Mouse (Mus musculus) hindbrain, embryonic 11.5 days (tissue): Measurements from ENCODE around the gene Serpina10. TPM values are rescaled to one million over a fixed set of nuclear protein-coding genes. Genes with fewer than 3 reads are reported as not detected.

Source experiments
- ATAC-seq: fragments of 200-750 bp; cut with Nextera tagmentation; 2 replicates; pipeline ENCODE4 v1.8.0; 2017; ENCODE audit warnings: mild to moderate bottlenecking, moderate TSS enrichment, moderate library complexity; ENCODE audit not compliant: low FRiP score
- DNase-seq: peaks from one replicate; pipeline ENCODE4 v3.0.0-alpha.2; 2015; ENCODE audit warnings: low spot score
- H3K27ac ChIP-seq: fragments of 300-500 bp; sonication (generic); 2 replicates; pipeline ENCODE4 v1.5.1; 2014; ENCODE audit warnings: mild to moderate bottlenecking, low read depth, low read length
- H3K27me3 ChIP-seq: fragments of 300-500 bp; sonication (generic); 2 replicates; pipeline ENCODE4 v1.6.1; 2014; ENCODE audit warnings: mild to moderate bottlenecking, low read length, moderate library complexity, mixed read lengths; ENCODE audit not compliant: control insufficient read depth, insufficient read depth
- H3K36me3 ChIP-seq: fragments of 300-500 bp; sonication (generic); 2 replicates; pipeline ENCODE4 v1.6.1; 2014; ENCODE audit warnings: mild to moderate bottlenecking, low read length, moderate library complexity, mixed read lengths; ENCODE audit not compliant: control insufficient read depth, insufficient read depth
- H3K4me1 ChIP-seq: fragments of 300-500 bp; sonication (generic); replicated peaks from 2 replicates; pipeline ENCODE4 v1.6.1; 2014; ENCODE audit warnings: low read length, mixed read lengths; ENCODE audit not compliant: control insufficient read depth, insufficient read depth
- H3K4me2 ChIP-seq: fragments of 300-500 bp; sonication (generic); replicated peaks from 2 replicates; pipeline ENCODE4 v1.6.1; 2014; ENCODE audit warnings: mild to moderate bottlenecking, low read depth, low read length
- H3K4me3 ChIP-seq: fragments of 300-500 bp; sonication (generic); 2 replicates; pipeline ENCODE4 v1.5.1; 2014; ENCODE audit warnings: low read depth, low read length
- H3K9ac ChIP-seq: fragments of 300-500 bp; sonication (generic); 2 replicates; pipeline ENCODE4 v1.6.1; 2014; ENCODE audit warnings: low read depth, low read length
- H3K9me3 ChIP-seq: fragments of 300-500 bp; sonication (generic); 2 replicates; pipeline ENCODE4 v1.6.1; 2016; ENCODE audit warnings: low read length; ENCODE audit not compliant: control insufficient read depth
- WGBS: fragments of 180-500 bp; shearing (Covaris S2); extraction: QIAGEN DNeasy Blood & Tissue Kit; methylation state at CpG from one replicate; pipeline ENCODE4 v1.1.7; 2014; 5-methylcytosine and 5-hydroxymethylcytosine counted together
- polyA plus RNA-seq: library from polyadenylated mRNA; unstranded; fragments of >200 nt; fragmentation: Nextera tagmentation; extraction: Ambion mirVana; gene quantifications from 2 replicates; pipeline ENCODE4 v1.2.1, GENCODE M21; 2014

The Serpina10 gene
- polyA plus RNA-seq, 1 experiment from 2014 or later: 0.15 TPM

- Histone ChIP-seq H3K27ac (no peak overlapping the region), H3K9ac (no peak overlapping the region), H3K9me3 (no peaks in the 10 kb centered on the region), H3K4me3 (no peak overlapping the region), H3K4me1 (no peaks in the 10 kb centered on the region), H3K4me2 (no peak overlapping the region), H3K36me3 (no peaks in the 10 kb centered on the region), H3K27me3 (no peaks in the 10 kb centered on the region)
- WGBS: 89% methylated on average over 5 of the region's 5 CpGs
- DNase-seq: no peak
- ATAC-seq: no peak
These were observed 28.8 kb upstream of the Serpina10 start for GRCm38 (mm10) chr12:103660076-103660475.

DNA sequence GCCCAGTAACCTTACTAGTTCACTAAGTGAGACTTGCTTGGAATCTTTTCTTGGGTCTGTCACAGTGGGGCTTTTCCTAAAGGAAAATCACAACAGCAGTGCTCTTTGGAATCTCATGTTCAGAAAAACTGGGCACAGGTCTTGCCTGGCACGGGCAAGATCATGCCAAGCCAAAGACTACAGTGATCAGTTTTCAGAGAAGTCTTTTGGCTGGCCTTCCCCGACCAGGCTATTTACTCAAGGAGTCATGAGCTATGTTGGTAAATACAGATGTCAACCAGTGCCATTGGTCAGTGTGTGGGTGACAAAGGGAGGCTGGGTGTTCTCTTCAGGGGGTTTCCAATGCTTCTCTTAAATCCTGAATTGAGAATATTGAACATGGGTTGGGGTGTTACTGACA, 27.9 kb upstream of the Serpina10 start:
- Histone ChIP-seq H3K27ac (no peak overlapping the region), H3K36me3 (no peaks in the 10 kb centered on the region), H3K4me2 (no peak overlapping the region), H3K4me1 (no peaks in the 10 kb centered on the region), H3K9me3 (no peaks in the 10 kb centered on the region), H3K4me3 (no peak overlapping the region), H3K27me3 (no peaks in the 10 kb centered on the region), H3K9ac (no peak overlapping the region)
- WGBS: 86% methylated on average over 2 of the region's 2 CpGs
- DNase-seq (no peak), ATAC-seq (no peak)

DNA sequence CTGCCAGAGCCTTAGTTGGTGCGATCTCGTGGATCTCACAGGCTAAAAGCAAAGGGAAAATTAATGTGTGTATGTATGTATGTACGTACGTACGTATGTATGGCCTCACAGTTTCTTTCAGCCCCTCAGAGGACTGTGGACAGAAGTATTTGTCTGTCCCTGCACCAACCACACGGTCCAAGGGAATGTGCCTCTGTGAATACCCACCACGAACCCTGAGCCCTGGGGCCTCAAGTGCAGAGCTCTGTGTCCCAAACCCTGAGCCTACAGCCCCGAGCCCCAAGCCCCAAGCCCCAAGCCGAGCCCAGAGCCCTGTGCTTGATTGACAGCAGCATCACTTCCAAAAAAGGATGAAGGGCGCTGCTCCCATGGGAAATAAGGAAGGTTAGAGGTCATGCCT, 26.7 kb upstream of the Serpina10 start:
- Histone ChIP-seq H3K27me3 (no peaks in the 10 kb centered on the region), H3K4me3 (no peak overlapping the region), H3K4me2 (no peak overlapping the region), H3K9ac (no peak overlapping the region), H3K9me3 (no peaks in the 10 kb centered on the region), H3K27ac (no peak overlapping the region), H3K4me1 (no peaks in the 10 kb centered on the region), H3K36me3 (no peaks in the 10 kb centered on the region)
- no peak for DNase-seq
- no peak for ATAC-seq
- WGBS: 86% methylated on average over 10 of the region's 10 CpGs

DNA sequence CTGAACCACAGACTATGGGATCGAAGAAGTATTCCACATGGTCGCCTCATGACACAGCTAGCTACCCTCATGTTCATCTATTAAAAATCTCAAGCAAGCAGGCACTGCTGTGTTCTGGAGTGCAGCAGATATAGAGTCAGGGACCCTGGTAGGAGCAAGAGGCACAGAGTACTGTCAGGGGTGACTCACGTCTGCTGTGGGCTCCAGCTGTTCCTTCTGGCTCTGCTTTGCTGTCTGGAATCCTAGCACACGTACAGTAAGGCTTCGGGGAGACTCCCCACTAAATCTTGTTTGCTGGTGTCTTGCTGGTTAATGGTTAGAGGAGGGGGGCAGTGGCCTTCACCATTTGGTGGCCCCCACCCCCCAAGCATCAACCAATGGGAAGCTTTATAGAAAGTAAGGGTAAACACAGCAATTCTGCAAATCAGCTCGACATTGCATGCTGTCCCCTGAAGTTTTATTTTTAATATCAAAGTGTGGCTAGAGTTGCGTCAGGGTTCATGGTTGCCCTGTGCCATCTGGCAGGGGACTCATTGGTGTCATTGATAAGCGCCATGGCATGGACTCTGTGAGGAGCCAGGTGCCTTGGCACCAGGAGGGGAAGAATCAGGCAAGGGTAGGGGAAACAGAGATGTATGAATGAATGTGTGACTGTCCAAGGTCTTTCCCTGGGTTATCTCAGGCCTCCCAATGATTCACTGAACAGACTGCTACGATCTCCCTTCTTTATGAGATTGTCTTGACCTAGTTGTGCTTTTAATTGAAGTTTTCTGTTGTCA, 25.8 kb upstream of the Serpina10 start, which contains the start of gene Serpina6:
Gene Serpina6 (minus strand): TSS at position 365 of the 779 bp plus-strand sequence.
- H3K4me3 ChIP-seq: no peak within 1 kb of the TSS
- H3K9me3 ChIP-seq: no peaks in the 10 kb centered on the region
- no peaks in the 10 kb centered on the region for H3K36me3 ChIP-seq
- DNase-seq (no peak), ATAC-seq (no peak)
- H3K27ac ChIP-seq: no peak within 1 kb of the TSS
- H3K27me3 ChIP-seq: no peaks in the 10 kb centered on the region
- H3K9ac ChIP-seq: no peak within 1 kb of the TSS
- 85% methylated on average over 9 of the region's 9 CpGs for WGBS
- no peak within 1 kb of the TSS for H3K4me2 ChIP-seq
- no peaks in the 10 kb centered on the region for H3K4me1 ChIP-seq

DNA sequence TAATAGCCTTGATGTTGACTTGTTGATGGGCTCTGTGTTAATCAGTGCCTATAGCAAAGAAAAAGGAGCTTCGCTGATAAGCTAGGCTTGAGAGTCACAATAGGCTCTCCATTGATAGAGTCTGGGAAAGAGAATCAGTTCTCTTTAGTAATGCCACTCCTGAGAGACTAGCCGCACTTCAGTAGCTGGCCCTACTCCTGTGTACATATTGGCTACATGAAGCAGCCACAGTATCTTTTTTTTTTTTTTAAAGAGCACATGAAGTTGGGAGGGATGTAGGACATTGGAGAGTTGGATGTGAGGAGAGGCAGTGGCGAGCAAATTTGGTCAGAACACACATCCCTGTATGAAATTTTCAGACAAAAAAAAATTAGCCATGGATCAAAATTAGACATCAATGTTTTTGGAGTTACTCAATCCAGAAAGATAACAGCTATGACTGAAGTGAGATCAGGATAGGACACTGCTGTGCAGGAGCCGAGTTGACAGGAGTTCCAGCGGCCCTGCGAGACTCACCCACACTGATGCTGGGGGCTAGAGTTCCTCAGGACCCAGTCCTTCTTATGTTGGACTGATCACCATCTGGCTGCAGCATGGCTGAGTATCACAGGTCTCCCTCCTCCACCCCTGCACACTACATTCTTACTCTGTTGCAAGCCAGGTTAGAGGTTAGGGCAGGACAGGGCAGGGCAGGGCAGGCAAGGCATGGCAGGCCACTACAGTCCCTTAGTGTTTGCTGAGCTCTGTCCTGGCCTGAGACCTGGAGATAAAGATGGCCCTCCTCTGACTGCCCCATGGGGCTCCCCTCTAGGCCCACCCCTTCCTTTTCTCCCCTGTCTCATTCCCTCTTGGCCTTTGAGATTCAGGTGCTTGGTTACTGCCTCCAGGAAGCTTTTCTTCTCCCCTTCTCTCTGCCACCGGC, 24.1 kb upstream of the Serpina10 start:
- no peak for DNase-seq
- H3K4me3 ChIP-seq: no peak overlapping the region
- no peak overlapping the region for H3K9ac ChIP-seq
- H3K4me2 ChIP-seq: no peak overlapping the region
- no peak for ATAC-seq
- WGBS: 89% methylated on average over 7 of the region's 7 CpGs
- no peak overlapping the region for H3K27ac ChIP-seq
- no peaks in the 10 kb centered on the region for H3K9me3 ChIP-seq
- H3K27me3 ChIP-seq: no peaks in the 10 kb centered on the region
- no peaks in the 10 kb centered on the region for H3K36me3 ChIP-seq
- no peaks in the 10 kb centered on the region for H3K4me1 ChIP-seq

DNA sequence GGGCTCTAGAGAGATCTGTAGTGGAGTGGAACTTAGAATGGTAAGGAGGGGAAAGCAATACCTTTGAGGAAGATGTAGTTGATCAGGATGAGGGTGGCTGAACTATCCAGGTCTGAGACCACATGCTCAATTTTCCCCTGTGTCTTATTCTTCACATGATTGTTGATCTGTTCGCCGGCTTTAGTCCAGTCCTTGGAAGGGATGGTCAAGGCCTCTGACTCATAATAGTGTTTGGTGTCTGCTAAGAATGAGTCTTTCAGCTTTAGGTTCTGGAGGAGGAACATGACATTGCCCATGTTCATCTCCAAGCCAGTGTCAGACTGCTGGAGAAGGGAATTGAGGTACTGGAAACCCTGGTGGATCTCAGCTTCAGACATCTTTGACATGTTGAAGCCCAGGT, 22.6 kb upstream of the Serpina10 start:
- no peaks in the 10 kb centered on the region for H3K4me1 ChIP-seq
- 97% methylated on average over 2 of the region's 2 CpGs for WGBS
- no peak overlapping the region for H3K4me2 ChIP-seq

DNA sequence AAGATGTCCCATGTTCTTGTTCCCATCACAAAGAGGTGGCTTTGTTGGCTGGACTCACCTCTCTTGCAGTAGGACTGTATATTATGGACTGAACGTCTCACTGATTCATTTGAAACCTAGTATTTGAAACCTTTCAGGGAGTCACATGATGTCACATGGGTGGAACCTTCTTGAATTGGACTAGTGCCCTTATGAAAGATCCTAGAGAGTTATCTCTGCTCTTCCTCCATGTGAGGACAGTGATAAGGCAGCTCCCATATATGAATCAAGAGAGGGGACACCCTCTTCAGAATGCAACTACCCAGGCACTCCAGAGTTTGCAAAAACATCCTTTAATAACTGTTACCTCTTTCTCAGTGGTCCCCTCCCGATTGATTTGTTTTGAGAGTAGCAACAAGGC, 15.1 kb upstream of the Serpina10 start:
- Histone ChIP-seq H3K36me3 (no peaks in the 10 kb centered on the region), H3K4me2 (no peak overlapping the region), H3K27me3 (no peaks in the 10 kb centered on the region), H3K27ac (no peak overlapping the region), H3K4me3 (no peak overlapping the region), H3K4me1 (no peaks in the 10 kb centered on the region), H3K9me3 (no peaks in the 10 kb centered on the region), H3K9ac (no peak overlapping the region)
- 84% methylated on average over 2 of the region's 2 CpGs for whole genome bisulfite sequencing
- ATAC-seq (no peak), DNase-seq (no peak)

More for the DNA sequence above, 22.6 kb upstream of the Serpina10 start:
- no peak overlapping the region for H3K9ac ChIP-seq
- H3K27me3 ChIP-seq: no peaks in the 10 kb centered on the region
- no peak overlapping the region for H3K27ac ChIP-seq
- H3K36me3 ChIP-seq: no peaks in the 10 kb centered on the region
- ATAC-seq (no peak), DNase-seq (no peak)
- no peaks in the 10 kb centered on the region for H3K9me3 ChIP-seq
- H3K4me3 ChIP-seq: no peak overlapping the region

DNA sequence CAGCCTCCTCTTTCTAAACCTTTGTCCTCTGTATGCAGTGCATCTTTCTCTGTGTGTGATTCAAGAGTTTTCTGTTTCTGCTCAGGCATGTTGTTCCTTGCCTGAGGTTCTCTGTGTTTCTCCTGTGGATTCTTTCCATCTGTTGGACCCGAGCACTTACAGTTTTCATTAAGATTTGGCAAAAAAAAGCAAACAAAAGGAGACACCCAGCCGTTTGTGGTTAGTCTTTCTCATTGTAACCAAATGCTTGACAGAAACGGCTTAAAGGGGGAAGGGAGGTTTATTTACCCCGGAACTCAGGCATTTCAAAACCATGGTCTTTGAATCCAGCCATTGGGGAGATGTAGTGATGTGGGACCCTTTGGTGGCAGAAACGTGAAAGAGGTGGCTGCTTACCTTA, 13.4 kb upstream of the Serpina10 start:
- DNase-seq (no peak), ATAC-seq (no peak)
- Histone ChIP-seq H3K4me3 (no peak overlapping the region), H3K4me1 (no peaks in the 10 kb centered on the region), H3K9ac (no peak overlapping the region), H3K27me3 (no peaks in the 10 kb centered on the region), H3K4me2 (no peak overlapping the region), H3K36me3 (no peaks in the 10 kb centered on the region), H3K9me3 (no peaks in the 10 kb centered on the region), H3K27ac (no peak overlapping the region)
- 35% methylated on average over 5 of the region's 5 CpGs for WGBS
